Mouse (Mus musculus) left cerebral cortex, adult 2 months (tissue): Measurements from ENCODE around the gene Kcnk5. TPM values are rescaled to one million over a fixed set of nuclear protein-coding genes. Genes with fewer than 3 reads are reported as not detected.

Experiments
- DNase-seq, 2 experiments: peaks; one replicate each; pipeline ENCODE4 v3.0.0; 2021 to 2022; ENCODE audit warnings: low spot score in 2 of 2, mixed read lengths in 1 of 2; ENCODE audit errors: extremely low spot score in 1 of 2
- H3K27ac ChIP-seq: fragments of 200-600 bp; 2 replicates; pipeline ENCODE4 v1.8.1; 2022
- H3K4me3 ChIP-seq: fragments of 200-600 bp; 2 replicates; pipeline ENCODE4 v1.8.1; 2022
- CTCF ChIP-seq: fragments of 200-600 bp; IDR thresholded peaks from 2 replicates; pipeline ENCODE4 v1.8.1; 2022; ENCODE audit warnings: antibody characterized with exemption, mild to moderate bottlenecking, moderate library complexity
- intact Hi-C: fragments of 180-260 bp; cut with DNase I; formaldehyde crosslinking; loops from one replicate; pipeline ENCODE4 v1.15.1; 2025
- total RNA-seq, 2 experiments: library from RNA; stranded (reverse); gene quantifications; 2 replicates each; pipeline ENCODE4 v1.2.3; 2021

The Kcnk5 gene
- total RNA-seq, 2 experiments from 2014 or later = 0.33 to 0.41 TPM

GRCm38 (mm10) chr14:20158727-20159681 is 22.6 kb downstream of the Kcnk5 start:
- Histone ChIP-seq H3K27ac (no peak overlapping the region), H3K4me3 (no peak overlapping the region)
- no peak for DNase-seq
- TF ChIP-seq CTCF = no peak
- intact Hi-C loops = no loop called here

- Histone ChIP-seq H3K4me3 (no peak overlapping the region), H3K27ac (no peak overlapping the region)
- intact Hi-C loops = no loop called here
- TF ChIP-seq CTCF = no peak
- DNase-seq = no peak
These were observed 24.0 kb downstream of the Kcnk5 start for GRCm38 (mm10) chr14:20157595-20157994.

DNA sequence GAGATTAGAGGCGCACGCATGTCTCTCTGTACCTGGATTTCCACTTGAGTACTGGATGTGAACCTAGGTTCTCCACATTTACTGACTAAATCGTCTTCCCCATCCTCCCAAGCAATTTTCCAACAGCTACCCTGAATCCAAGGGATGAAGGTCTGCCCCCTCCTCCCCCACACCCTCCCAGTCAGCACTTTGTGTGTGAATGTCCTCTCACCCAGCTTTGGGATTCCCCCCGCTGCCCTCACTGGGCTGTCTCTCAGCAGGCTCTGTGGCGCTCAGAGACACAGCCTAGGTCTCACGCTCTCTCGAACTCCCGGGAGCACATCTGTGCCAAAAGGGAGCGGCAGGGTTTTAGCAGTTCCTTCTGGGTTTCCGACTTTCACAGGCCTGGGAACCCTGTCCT is 25.9 kb downstream of the Kcnk5 start:
- H3K27ac ChIP-seq = no peak overlapping the region
- no peak for DNase-seq
- TF ChIP-seq CTCF = no peak
- intact Hi-C loops = no loop called here
- H3K4me3 ChIP-seq = no peak overlapping the region

DNA sequence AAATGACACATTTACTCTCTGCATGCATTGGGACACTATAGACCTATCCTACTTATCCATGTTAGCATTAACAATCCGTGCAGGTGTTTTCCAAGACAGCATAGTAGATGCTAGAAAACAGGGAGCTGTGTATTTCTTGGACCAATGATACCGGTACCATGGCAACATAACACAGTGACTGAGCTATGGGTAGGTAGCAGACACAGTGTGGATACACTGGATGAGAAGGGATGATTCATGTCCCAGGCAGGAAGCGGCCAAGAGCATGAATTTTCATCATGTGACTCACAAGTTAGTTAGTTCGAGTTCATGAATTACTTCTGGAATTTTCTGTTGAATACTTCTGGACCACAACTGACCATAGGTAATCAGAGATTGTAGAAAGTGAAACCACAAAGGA is 26.7 kb downstream of the Kcnk5 start:
- intact Hi-C loops = no loop called here
- no peak for TF ChIP-seq CTCF
- no peak for DNase-seq
- Histone ChIP-seq H3K4me3 (no peak overlapping the region), H3K27ac (no peak overlapping the region)

DNA sequence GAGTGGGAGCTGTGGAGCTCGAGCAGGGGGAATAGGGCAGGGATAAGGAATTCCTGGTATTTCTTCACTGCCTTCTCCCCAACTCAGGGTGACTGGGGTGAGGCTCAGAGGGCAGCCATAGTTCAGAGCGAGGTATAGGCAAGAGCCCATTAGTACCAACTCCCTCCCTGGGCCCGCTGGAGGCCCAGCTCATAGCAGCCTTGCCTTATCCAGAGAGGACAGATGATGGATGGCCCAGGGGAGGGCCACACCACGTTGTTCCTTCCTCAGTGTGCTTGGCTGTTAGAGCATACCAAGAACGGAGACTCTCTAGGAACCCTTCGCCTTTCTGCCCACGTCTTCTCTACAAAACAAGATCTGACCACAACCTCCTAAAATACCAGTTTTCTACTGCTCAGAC is 27.4 kb downstream of the Kcnk5 start:
- H3K4me3 ChIP-seq = no peak overlapping the region
- DNase-seq = no peak
- no peak for TF ChIP-seq CTCF
- no peak overlapping the region for H3K27ac ChIP-seq
- intact Hi-C loops = no loop called here

DNA sequence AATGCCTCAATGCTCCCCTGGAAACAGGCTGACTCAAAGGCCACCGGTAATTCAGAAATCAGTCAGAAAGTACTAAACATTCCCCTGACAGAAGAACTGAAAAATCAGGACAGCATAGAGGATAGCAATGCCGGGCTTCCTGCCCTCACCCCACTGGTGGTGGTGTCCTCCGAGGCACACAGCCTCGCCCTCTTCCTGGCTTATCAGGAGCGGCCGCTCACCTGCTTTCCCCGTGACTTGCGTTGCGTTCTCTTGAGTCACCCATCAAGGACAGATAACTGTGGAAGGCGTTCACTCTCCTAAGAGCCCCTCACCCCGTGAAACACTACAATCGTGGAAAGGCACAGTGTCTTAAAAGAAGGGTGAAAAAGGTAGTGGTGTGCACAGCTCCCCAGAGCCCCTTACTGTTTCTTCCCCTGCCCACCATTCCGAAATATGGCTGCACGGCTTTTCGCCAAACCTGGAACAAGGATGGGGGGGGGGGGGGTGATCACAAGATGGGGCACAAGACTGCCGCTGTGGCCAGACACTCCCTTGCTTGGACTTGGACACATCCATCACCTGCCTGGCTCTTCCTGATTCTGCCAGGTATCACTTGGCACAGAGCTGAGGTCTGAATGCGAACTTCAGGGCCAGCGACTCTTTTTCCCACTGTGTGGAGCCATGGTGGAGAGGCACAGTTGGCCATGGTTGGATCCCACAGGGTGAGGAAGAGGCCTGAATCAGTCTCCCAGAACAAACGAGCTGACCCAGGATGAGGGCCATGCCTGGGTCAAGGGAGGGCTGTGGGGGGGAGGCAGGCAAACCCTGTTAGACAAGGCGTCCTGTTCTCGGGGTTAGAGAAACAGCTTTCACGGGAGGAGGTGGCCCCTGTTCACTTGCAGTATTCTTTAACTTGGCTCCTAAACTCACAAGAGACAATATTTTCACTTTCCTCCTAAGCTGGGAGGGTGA is 32.2 kb downstream of the Kcnk5 start:
- no peak overlapping the region for H3K27ac ChIP-seq
- intact Hi-C loops = no loop called here
- no peak for TF ChIP-seq CTCF
- no peak for DNase-seq
- H3K4me3 ChIP-seq = no peak overlapping the region

- no peak for DNase-seq
- no peak for TF ChIP-seq CTCF
- no peak overlapping the region for H3K27ac ChIP-seq
- no peak overlapping the region for H3K4me3 ChIP-seq
- intact Hi-C loops = no loop called here
These were observed 33.1 kb downstream of the Kcnk5 start for GRCm38 (mm10) chr14:20148514-20148913.

DNA sequence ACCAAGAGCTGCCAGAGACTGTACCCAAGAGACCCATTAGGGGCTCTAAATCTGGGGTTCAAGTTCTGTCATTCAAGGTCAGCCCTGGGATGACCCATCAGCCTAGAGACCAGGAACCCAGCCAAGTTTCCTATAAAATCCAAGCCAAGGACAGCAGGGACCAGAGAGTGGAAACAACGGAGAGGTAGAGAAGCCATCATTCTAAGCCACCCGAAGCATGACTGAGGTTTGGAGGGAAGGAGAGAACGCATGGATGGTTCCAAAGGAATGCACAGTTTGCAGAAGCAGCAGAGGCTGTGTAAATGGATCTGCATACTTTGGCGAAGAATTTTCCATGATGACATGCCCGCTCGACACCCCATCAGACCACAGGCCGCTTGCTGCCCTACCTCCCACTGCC is 33.8 kb downstream of the Kcnk5 start:
- H3K4me3 ChIP-seq = no peak overlapping the region
- intact Hi-C loops = no loop called here
- TF ChIP-seq CTCF = no peak
- DNase-seq = no peak
- H3K27ac ChIP-seq = no peak overlapping the region

GRCm38 (mm10) chr14:20144093-20144492 is 37.5 kb downstream of the Kcnk5 start:
- TF ChIP-seq CTCF = no peak
- Histone ChIP-seq H3K27ac (no peak overlapping the region), H3K4me3 (no peak overlapping the region)
- DNase-seq = no peak
- intact Hi-C loops = no loop called here

DNA sequence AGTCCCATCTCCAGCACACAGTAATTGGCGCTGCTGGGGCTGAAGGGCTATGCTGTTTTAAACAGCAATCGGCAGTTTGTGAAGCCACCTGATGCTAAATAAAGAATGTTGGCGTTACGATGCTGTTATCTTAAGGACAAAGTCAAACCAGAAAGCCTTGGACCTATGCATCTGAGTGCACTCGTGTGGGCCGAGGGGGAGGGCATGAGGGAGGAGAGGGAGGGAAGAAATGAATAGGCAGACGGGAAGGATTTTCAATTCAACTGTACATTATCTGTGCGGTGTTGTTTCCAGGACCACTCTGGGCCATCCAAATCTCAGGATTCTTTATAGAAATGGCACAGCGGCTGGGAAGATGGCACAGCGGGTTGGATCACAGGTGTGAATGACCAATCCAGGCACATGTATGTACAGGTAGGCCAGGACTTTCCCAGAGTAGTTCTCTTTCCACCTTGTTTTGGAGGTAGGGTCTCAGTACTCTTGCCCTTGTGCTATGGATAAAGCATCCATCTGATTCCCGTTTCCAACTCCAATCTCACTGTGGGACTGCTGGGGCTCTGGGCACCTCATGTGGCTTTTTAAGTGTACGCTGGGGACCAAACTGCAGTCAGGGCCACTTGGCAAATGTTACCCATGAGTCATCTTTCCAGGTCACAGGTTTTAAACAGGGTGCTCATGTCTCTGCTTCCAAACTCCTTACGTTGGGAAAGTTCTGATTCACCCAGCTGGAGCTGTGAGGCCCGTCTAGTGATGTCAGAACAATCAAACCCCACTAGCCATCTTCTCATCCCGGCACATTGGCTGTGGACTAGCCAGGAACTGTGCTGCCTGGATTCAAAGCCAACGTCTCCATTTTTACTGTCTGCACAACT is 42.9 kb downstream of the Kcnk5 start, which contains the start of gene Saysd1:
TSS of gene Saysd1 (minus strand) at position 51 of the 872 bp plus-strand sequence.
- intact Hi-C loops = no loop called here
- no peak within 1 kb of the TSS for H3K27ac ChIP-seq
- no peak for TF ChIP-seq CTCF
- H3K4me3 ChIP-seq = no peak within 1 kb of the TSS
- DNase-seq = no peak

DNA sequence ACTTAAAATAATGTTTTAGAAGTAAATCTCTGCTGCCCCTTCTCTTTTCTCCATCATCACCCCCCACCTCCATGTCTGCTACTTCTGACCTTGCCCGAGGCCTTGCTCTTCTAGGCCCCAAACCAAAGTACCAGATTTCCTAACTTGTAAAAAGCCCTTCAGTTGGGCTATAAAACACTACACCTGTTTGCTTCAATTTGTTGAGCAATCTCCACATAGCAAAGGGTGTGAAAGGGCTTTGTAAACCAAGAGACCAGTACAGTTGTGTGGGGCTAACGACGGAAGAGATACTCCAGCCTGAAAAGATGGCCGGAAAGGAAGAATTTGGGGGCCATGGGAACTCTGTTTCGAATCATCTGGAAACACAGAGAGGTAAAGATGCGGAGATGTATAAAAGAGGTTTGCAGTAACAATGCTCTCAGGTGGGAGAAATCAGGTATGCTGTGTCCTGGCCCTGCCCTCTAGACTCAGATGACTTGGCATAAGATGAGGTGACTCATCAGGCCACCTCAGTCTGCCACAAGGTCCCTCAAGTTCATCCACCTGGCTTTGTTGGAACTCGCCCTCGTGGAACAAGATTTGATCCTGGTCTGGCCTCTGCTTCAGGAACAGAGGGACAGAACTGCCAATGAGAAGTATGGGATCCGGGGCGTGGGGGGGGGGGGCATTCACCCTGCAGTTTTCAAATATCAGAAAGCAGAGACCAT is 46.5 kb downstream of the Kcnk5 start:
- Histone ChIP-seq H3K27ac (no peak overlapping the region), H3K4me3 (no peak overlapping the region)
- TF ChIP-seq CTCF = no peak
- intact Hi-C loops = no loop called here
- DNase-seq = no peak
